Mouse (Mus musculus): Measurements from ENCODE around the gene Shoc2. TPM values are rescaled to one million over a fixed set of nuclear protein-coding genes. Genes with fewer than 3 reads are reported as not detected.

The Shoc2 gene
- 43.9 TPM for polyA plus RNA-seq (2014; fragmentation: Illumina TruSeq; extraction: RNeasy Lipid Tissue Mini Kit (QIAGEN cat#74804); ENCODE audit: low read depth, low replicate concordance)

GRCm38 (mm10) chr19:53943802-53944785 lies at the start of gene Shoc2, which contains the start of gene Bbip1:
Gene Shoc2 (plus strand): TSS chr19:53944306.
Gene Bbip1 (minus strand): TSS chr19:53944627.

GRCm38 (mm10) chr19:54043851-54044250 lies 99.7 kb downstream of the Shoc2 start, which contains the start of gene Adra2a:
Gene Adra2a (plus strand): TSS chr19:54044151.

Other genes starting within 250 kb of the Shoc2 start
- gene Pdcd4, start 52.1 kb upstream of the Shoc2 start, polyA plus RNA-seq (2014; fragmentation: Illumina TruSeq; extraction: RNeasy Lipid Tissue Mini Kit (QIAGEN cat#74804); ENCODE audit: low read depth, low replicate concordance): 225 TPM
- 342 TPM for gene Bbip1, start 321 bp downstream of the Shoc2 start, polyA plus RNA-seq (2014; fragmentation: Illumina TruSeq; extraction: RNeasy Lipid Tissue Mini Kit (QIAGEN cat#74804); ENCODE audit: low read depth, low replicate concordance)
- 0.04 TPM for gene Adra2a, start 99.8 kb downstream of the Shoc2 start, polyA plus RNA-seq (2014; fragmentation: Illumina TruSeq; extraction: RNeasy Lipid Tissue Mini Kit (QIAGEN cat#74804); ENCODE audit: low read depth, low replicate concordance)

All from testis, adult 10 weeks (tissue).